Comparison of ENCODE assay signal across 25 mouse cellular contexts in genomic region chr11:19736076-19736475, GRCm38 (mm10).
"Had no signal": no experiment of that assay in that cellular context is flagged by ENCODE, and none has a peak within 500 bp of the region (broad histone marks: within the 10 kb centered on the region; RNA-seq: fewer than 3 reads in every experiment).

No protein-coding gene starts in this region.

- H3K4me1 ChIP-seq: hindbrain, embryonic 10.5 days; intestine, embryonic 15.5 days; liver, embryonic 13.5 days had no signal

- H3K9ac ChIP-seq: heart, embryonic 12.5 days; hindbrain, embryonic 12.5 days; hindbrain, embryonic 14.5 days; intestine, embryonic 15.5 days; limb, embryonic 13.5 days; limb, embryonic 15.5 days; liver, embryonic 13.5 days had no signal

- H3K9me3 ChIP-seq: heart, embryonic 10.5 days; heart, embryonic 12.5 days; hindbrain, embryonic 10.5 days; hindbrain, embryonic 12.5 days; intestine, embryonic 15.5 days; limb, embryonic 13.5 days; limb, embryonic 15.5 days; liver, embryonic 13.5 days had no signal

- H3K4me3 ChIP-seq: gastrocnemius, adult 2 months; heart, embryonic 10.5 days; heart, embryonic 12.5 days; hindbrain, embryonic 10.5 days; hindbrain, embryonic 12.5 days; intestine, embryonic 15.5 days; layer of hippocampus, adult 2 months; left cerebral cortex, adult 2 months; limb, embryonic 13.5 days; limb, embryonic 15.5 days; liver, embryonic 13.5 days had no signal

- H3K27ac ChIP-seq: gastrocnemius, adult 2 months; heart, embryonic 10.5 days; hindbrain, embryonic 10.5 days; hindbrain, embryonic 12.5 days; hindbrain, embryonic 14.5 days; intestine, embryonic 15.5 days; layer of hippocampus, adult 2 months; left cerebral cortex, adult 2 months; limb, embryonic 13.5 days; limb, embryonic 15.5 days; liver, embryonic 13.5 days had no signal

- DNase-seq: gastrocnemius, adult 2 months; gastrocnemius, postnatal 10 days; gastrocnemius, postnatal 25 days; heart, adult 18-20 months; heart, postnatal 10 days; heart, postnatal 4 days; kidney, adult 2 months; kidney, adult 9 months; kidney, postnatal 10 days; kidney, postnatal 4 days; liver, embryonic 13.5 days had no signal

- H3K27me3 ChIP-seq: heart, embryonic 12.5 days; hindbrain, embryonic 12.5 days; intestine, embryonic 15.5 days; liver, embryonic 13.5 days had no signal

- ATAC-seq: forebrain, embryonic 16.5 days; hindbrain, embryonic 16.5 days; inflammation-experienced regulatory T-cells, adult 6 months; intestine, postnatal 0 days had no signal

- H3K4me2 ChIP-seq: heart, embryonic 12.5 days; hindbrain, embryonic 12.5 days; hindbrain, embryonic 14.5 days; intestine, embryonic 15.5 days; limb, embryonic 13.5 days; limb, embryonic 15.5 days; liver, embryonic 13.5 days had no signal

- H3K36me3 ChIP-seq: heart, embryonic 10.5 days; heart, embryonic 12.5 days; hindbrain, embryonic 10.5 days; hindbrain, embryonic 12.5 days; intestine, embryonic 15.5 days; limb, embryonic 13.5 days; limb, embryonic 15.5 days; liver, embryonic 13.5 days had no signal
